ENCODE assay signal across 11 mouse cellular contexts in genomic region chr4:154674966-154675365, GRCm38 (mm10). TPM values are rescaled to one million over a fixed set of nuclear protein-coding genes. Genes with fewer than 3 reads are reported as not detected.
DNase-seq lines count a peak whose midpoint lies in the region; ATAC-seq lines count a peak whose summit lies in the region.
"Had no signal": no experiment of that assay in that cellular context is flagged by ENCODE, and none has a peak within 500 bp of the region (broad histone marks: within the 10 kb centered on the region; RNA-seq: fewer than 3 reads in every experiment).

No protein-coding gene starts in this region.

- peaks cover 15% of the 10 kb centered on the region for H3K27me3 ChIP-seq in heart, embryonic 11.5 days (ENCODE audit: control insufficient read depth, insufficient read depth, low read length)
- peaks cover 78% of the 10 kb centered on the region for H3K27me3 ChIP-seq in heart, embryonic 10.5 days (ENCODE audit: insufficient read depth, poor library complexity, severe bottlenecking)
- no peaks in the 10 kb centered on the region; the same call in 1 of the 2 replicates for H3K27me3 ChIP-seq in embryonic facial prominence, embryonic 12.5 days
- peaks cover 14% of the 10 kb centered on the region; the same call in 1 of the 2 replicates for H3K27me3 ChIP-seq in hindbrain, embryonic 15.5 days
- peaks cover 13% of the 10 kb centered on the region; the same call in 1 of the 2 replicates for H3K27me3 ChIP-seq in midbrain, embryonic 15.5 days (replicated peaks)

- no peak overlapping the region for H3K4me3 ChIP-seq in heart, embryonic 11.5 days (ENCODE audit: low read depth, low read length)
- H3K4me3 ChIP-seq in heart, embryonic 10.5 days: no peak overlapping the region
- H3K4me3 ChIP-seq in embryonic facial prominence, embryonic 12.5 days: no peak overlapping the region
- no peak overlapping the region for H3K4me3 ChIP-seq in hindbrain, embryonic 15.5 days
- H3K4me3 ChIP-seq in midbrain, embryonic 15.5 days: no peak overlapping the region

- no peaks in the 10 kb centered on the region for H3K9me3 ChIP-seq in heart, embryonic 11.5 days (replicated peaks; ENCODE audit: control insufficient read depth, low read length)
- H3K9me3 ChIP-seq in heart, embryonic 10.5 days: no peaks in the 10 kb centered on the region
- no peaks in the 10 kb centered on the region for H3K9me3 ChIP-seq in embryonic facial prominence, embryonic 12.5 days
- no peaks in the 10 kb centered on the region for H3K9me3 ChIP-seq in hindbrain, embryonic 15.5 days
- no peaks in the 10 kb centered on the region for H3K9me3 ChIP-seq in midbrain, embryonic 15.5 days

- peak overlapping the region; percentile 40 for H3K4me2 ChIP-seq in heart, embryonic 11.5 days
- H3K4me2 ChIP-seq in embryonic facial prominence, embryonic 12.5 days (replicated peaks): peak overlapping the region; percentile 27
- H3K4me2 ChIP-seq in hindbrain, embryonic 15.5 days: peak overlapping the region; percentile 32
- H3K4me2 ChIP-seq in midbrain, embryonic 15.5 days: peak overlapping the region; percentile 29

- DNase-seq in heart, embryonic 10.5 days (ENCODE audit: low spot score): no peak
- DNase-seq in adrenal gland, adult 8-10 months: no peak
- no peak for DNase-seq in testis, postnatal 10 days (ENCODE audit: low spot score)
- DNase-seq in adrenal gland, postnatal 10 days: no peak

- no peaks in the 10 kb centered on the region for H3K36me3 ChIP-seq in heart, embryonic 11.5 days (ENCODE audit: control insufficient read depth, insufficient read depth, low read length)
- no peaks in the 10 kb centered on the region for H3K36me3 ChIP-seq in heart, embryonic 10.5 days
- H3K36me3 ChIP-seq in embryonic facial prominence, embryonic 12.5 days: no peaks in the 10 kb centered on the region
- H3K36me3 ChIP-seq in hindbrain, embryonic 15.5 days: no peaks in the 10 kb centered on the region
- no peaks in the 10 kb centered on the region for H3K36me3 ChIP-seq in midbrain, embryonic 15.5 days (replicated peaks)

- H3K4me1 ChIP-seq in heart, embryonic 11.5 days (ENCODE audit: control insufficient read depth, insufficient read depth, low read length): no peaks in the 10 kb centered on the region
- H3K4me1 ChIP-seq in heart, embryonic 10.5 days: no peaks in the 10 kb centered on the region
- peaks cover 8% of the 10 kb centered on the region; the same call in 1 of the 2 replicates for H3K4me1 ChIP-seq in embryonic facial prominence, embryonic 12.5 days
- peaks cover 14% of the 10 kb centered on the region for H3K4me1 ChIP-seq in hindbrain, embryonic 15.5 days (replicated peaks)
- peaks cover 10% of the 10 kb centered on the region; the same call in 1 of the 2 replicates for H3K4me1 ChIP-seq in midbrain, embryonic 15.5 days

- WGBS in heart, embryonic 11.5 days (ENCODE audit: insufficient replicate concordance): 46% methylated on average over 15 of the region's 15 CpGs
- WGBS in heart, embryonic 10.5 days: 48% methylated on average over 15 of the region's 15 CpGs
- 35% methylated on average over 15 of the region's 15 CpGs for WGBS in embryonic facial prominence, embryonic 12.5 days
- WGBS in hindbrain, embryonic 15.5 days: 25% methylated on average over 15 of the region's 15 CpGs
- 21% methylated on average over 15 of the region's 15 CpGs for WGBS in midbrain, embryonic 15.5 days

- H3K9ac ChIP-seq in heart, embryonic 11.5 days (ENCODE audit: low read depth, low read length): no peak overlapping the region
- H3K9ac ChIP-seq in embryonic facial prominence, embryonic 12.5 days: no peak overlapping the region
- no peak overlapping the region for H3K9ac ChIP-seq in hindbrain, embryonic 15.5 days
- H3K9ac ChIP-seq in midbrain, embryonic 15.5 days: no peak overlapping the region

- no peak for ATAC-seq in heart, embryonic 11.5 days (replicated peaks; ENCODE audit: insufficient number of reproducible peaks, low FRiP score, low TSS enrichment)
- no peak for ATAC-seq in embryonic facial prominence, embryonic 12.5 days (ENCODE audit: insufficient number of reproducible peaks, insufficient read depth, low FRiP score, low TSS enrichment)
- ATAC-seq in hindbrain, embryonic 15.5 days (ENCODE audit: low FRiP score, low read depth): no peak
- no peak for ATAC-seq in midbrain, embryonic 15.5 days (replicated peaks)

- H3K27ac ChIP-seq in heart, embryonic 11.5 days (ENCODE audit: low read depth, low read length): no peak overlapping the region
- H3K27ac ChIP-seq in heart, embryonic 10.5 days: no peak overlapping the region
- no peak overlapping the region for H3K27ac ChIP-seq in embryonic facial prominence, embryonic 12.5 days
- H3K27ac ChIP-seq in hindbrain, embryonic 15.5 days (replicated peaks): 0 out of 2 replicates have a peak overlapping the region, but pooled peaks have one; percentile 21
- H3K27ac ChIP-seq in midbrain, embryonic 15.5 days: no peak overlapping the region

RNA-seq across cellular contexts. Expression of gene Actrt2, which starts 7.3 kb away (rescaled TPM):
- not detected in 2 replicates for polyA plus RNA-seq in heart, embryonic 11.5 days (2014; fragmentation: Nextera tagmentation; extraction: Ambion mirVana)
- polyA plus RNA-seq in heart, embryonic 10.5 days (2016; fragmentation: Nextera tagmentation; extraction: Ambion mirVana): not detected in 2 replicates
- polyA plus RNA-seq in embryonic facial prominence, embryonic 12.5 days (2016; fragmentation: Nextera tagmentation; extraction: Ambion mirVana): not detected in 2 replicates
- polyA plus RNA-seq in hindbrain, embryonic 15.5 days (2015; fragmentation: Nextera tagmentation; extraction: Ambion mirVana): not detected in 2 replicates
- not detected in 2 replicates for polyA plus RNA-seq in midbrain, embryonic 15.5 days (2015; fragmentation: Nextera tagmentation; extraction: Ambion mirVana)
- not detected for total RNA-seq in adrenal gland, adult 8-10 months (2022)
- not detected for total RNA-seq in adrenal gland, postnatal 10 days (2021)
- total RNA-seq: adrenal gland, adult 2 months; gastrocnemius, postnatal 4 days had no signal
- polyA plus RNA-seq: adrenal gland, adult 2 months; lung, adult 2 months had no signal

RNA-seq across cellular contexts. Expression of gene Prdm16, which starts 38.3 kb away (rescaled TPM):
- 14.2 and 14.8 TPM in 2 replicates for polyA plus RNA-seq in heart, embryonic 11.5 days (2014; fragmentation: Nextera tagmentation; extraction: Ambion mirVana)
- 13.9 and 16.8 TPM in 2 replicates for polyA plus RNA-seq in heart, embryonic 10.5 days (2016; fragmentation: Nextera tagmentation; extraction: Ambion mirVana)
- 41.5 and 45.7 TPM in 2 replicates for polyA plus RNA-seq in embryonic facial prominence, embryonic 12.5 days (2016; fragmentation: Nextera tagmentation; extraction: Ambion mirVana)
- 14.0 and 16.2 TPM in 2 replicates for polyA plus RNA-seq in hindbrain, embryonic 15.5 days (2015; fragmentation: Nextera tagmentation; extraction: Ambion mirVana)
- polyA plus RNA-seq in midbrain, embryonic 15.5 days (2015; fragmentation: Nextera tagmentation; extraction: Ambion mirVana): 11.2 and 11.5 TPM in 2 replicates
- 1 to 10 TPM; 2.9 to 5.5 (median 3.8) TPM for total RNA-seq in adrenal gland, adult 8-10 months (2022)
- 10 to 100 TPM in 1 of 2 experiments, 1 to 10 TPM in 1; 9.0 to 17.8 TPM for total RNA-seq in adrenal gland, postnatal 10 days (2021)
